Mouse (Mus musculus) neural tube, embryonic 15.5 days (tissue): ENCODE data around the gene Clp1. TPM values are rescaled to one million over a fixed set of nuclear protein-coding genes. Genes with fewer than 3 reads are reported as not detected.

Source experiments
- ATAC-seq: fragments of 200-750 bp; cut with Nextera tagmentation; 2 replicates; pipeline ENCODE4 v1.8.0; 2017; ENCODE audit warnings: mild to moderate bottlenecking, moderate TSS enrichment, moderate library complexity; ENCODE audit not compliant: low FRiP score
- H3K27ac ChIP-seq: fragments of 300-500 bp; sonication (generic); replicated peaks from 2 replicates; pipeline ENCODE4 v1.5.1; 2015; ENCODE audit warnings: mild to moderate bottlenecking, inconsistent platforms
- H3K27me3 ChIP-seq: fragments of 300-500 bp; sonication (generic); replicated peaks from 2 replicates; pipeline ENCODE4 v1.6.1; 2015; ENCODE audit warnings: inconsistent platforms
- H3K36me3 ChIP-seq: fragments of 300-500 bp; sonication (generic); 2 replicates; pipeline ENCODE4 v1.6.1; 2015; ENCODE audit warnings: inconsistent platforms
- H3K4me1 ChIP-seq: fragments of 300-500 bp; sonication (generic); 2 replicates; pipeline ENCODE4 v1.6.1; 2015; ENCODE audit warnings: inconsistent platforms
- H3K4me2 ChIP-seq: fragments of 300-500 bp; sonication (generic); 2 replicates; pipeline ENCODE4 v1.6.1; 2015; ENCODE audit warnings: inconsistent platforms, mild to moderate bottlenecking, moderate library complexity
- H3K4me3 ChIP-seq: fragments of 300-500 bp; sonication (generic); replicated peaks from 2 replicates; pipeline ENCODE4 v1.5.1; 2015; ENCODE audit warnings: mild to moderate bottlenecking, inconsistent platforms
- H3K9ac ChIP-seq: fragments of 300-500 bp; sonication (generic); replicated peaks from 2 replicates; pipeline ENCODE4 v1.6.1; 2015; ENCODE audit warnings: mild to moderate bottlenecking, inconsistent platforms
- H3K9me3 ChIP-seq: fragments of 300-500 bp; sonication (generic); replicated peaks from 2 replicates; pipeline ENCODE4 v1.6.1; 2016; ENCODE audit warnings: inconsistent platforms
- WGBS: fragments of 180-500 bp; shearing (Covaris S2); methylation state at CpG from one replicate; pipeline ENCODE4 v1.1.7; 2015; ENCODE audit warnings: mixed read lengths; 5-methylcytosine and 5-hydroxymethylcytosine counted together
- polyA plus RNA-seq: library from polyadenylated mRNA; unstranded; fragments of >200 nt; fragmentation: Nextera tagmentation; extraction: Ambion mirVana; gene quantifications from 2 replicates; pipeline ENCODE4 v1.2.1, GENCODE M21; 2015

The Clp1 gene
- polyA plus RNA-seq, 1 experiment from 2014 or later = 19.7 TPM

- peak; percentile 24; the same call in 1 of the 2 replicates for ATAC-seq
- Histone ChIP-seq H3K9me3 (no peaks in the 10 kb centered on the region), H3K36me3 (no peaks in the 10 kb centered on the region), H3K4me3 (no peak overlapping the region), H3K9ac (no peak overlapping the region), H3K4me1 (no peaks in the 10 kb centered on the region), H3K27ac (no peak overlapping the region), H3K27me3 (no peaks in the 10 kb centered on the region), H3K4me2 (no peak overlapping the region)
- WGBS = 0% methylated on average over 2 of the region's 2 CpGs
Measured at GRCm38 (mm10) chr2:84758542-84759127, 31.5 kb upstream of the Clp1 start.

GRCm38 (mm10) chr2:84757026-84757682 is 30.0 kb upstream of the Clp1 start:
- no peak for ATAC-seq

DNA sequence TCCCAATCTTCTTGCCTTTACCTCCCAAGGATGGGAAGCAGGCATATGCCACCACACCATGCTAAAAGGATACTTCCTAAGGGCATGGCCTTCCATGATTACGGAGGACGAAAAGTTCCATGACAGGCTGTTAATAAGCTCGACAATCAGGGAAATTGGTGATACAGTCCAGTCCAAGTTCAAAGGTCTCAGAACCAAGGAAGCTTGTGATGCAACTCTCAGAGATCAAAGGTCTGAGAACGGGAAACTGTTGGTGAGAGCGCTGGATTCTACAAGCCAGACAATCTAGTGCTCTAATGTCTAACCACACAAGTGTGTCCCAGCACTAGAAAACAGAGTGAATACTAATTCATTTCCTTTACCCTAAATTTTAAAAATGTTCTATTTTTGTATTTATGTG is 29.1 kb upstream of the Clp1 start:
- 88% methylated on average over 5 of the region's 5 CpGs for WGBS
- Histone ChIP-seq H3K4me2 (no peak overlapping the region), H3K9me3 (no peaks in the 10 kb centered on the region), H3K27me3 (no peaks in the 10 kb centered on the region), H3K9ac (no peak overlapping the region), H3K4me1 (no peaks in the 10 kb centered on the region), H3K4me3 (no peak overlapping the region), H3K36me3 (no peaks in the 10 kb centered on the region), H3K27ac (no peak overlapping the region)
- no peak for ATAC-seq

More at GRCm38 (mm10) chr2:84757026-84757682, 30.0 kb upstream of the Clp1 start:
- H3K4me2 ChIP-seq = no peak overlapping the region
- H3K36me3 ChIP-seq = no peaks in the 10 kb centered on the region
- H3K9ac ChIP-seq = no peak overlapping the region
- no peaks in the 10 kb centered on the region for H3K27me3 ChIP-seq
- no peak overlapping the region for H3K27ac ChIP-seq
- no peaks in the 10 kb centered on the region for H3K4me1 ChIP-seq
- WGBS = 60% methylated on average over 7 of the region's 7 CpGs
- H3K4me3 ChIP-seq = no peak overlapping the region
- H3K9me3 ChIP-seq = no peaks in the 10 kb centered on the region

GRCm38 (mm10) chr2:84750115-84750514 is 23.0 kb upstream of the Clp1 start:
- Histone ChIP-seq H3K27ac (no peak overlapping the region), H3K36me3 (no peaks in the 10 kb centered on the region), H3K4me3 (no peak overlapping the region), H3K4me2 (no peak overlapping the region), H3K4me1 (no peaks in the 10 kb centered on the region), H3K9ac (no peak overlapping the region), H3K27me3 (no peaks in the 10 kb centered on the region), H3K9me3 (no peaks in the 10 kb centered on the region)
- WGBS = 53% methylated on average over 6 of the region's 6 CpGs
- ATAC-seq = no peak

GRCm38 (mm10) chr2:84744126-84744525 is 17.0 kb upstream of the Clp1 start:
- Histone ChIP-seq H3K4me3 (peak overlapping the region; percentile 90), H3K9me3 (no peaks in the 10 kb centered on the region), H3K27ac (peak overlapping the region; percentile 98), H3K4me1 (peaks cover 43% of the 10 kb centered on the region), H3K36me3 (no peaks in the 10 kb centered on the region), H3K4me2 (peak overlapping the region; percentile 88), H3K27me3 (no peaks in the 10 kb centered on the region), H3K9ac (peak overlapping the region; percentile 97)
- peak; percentile 18 for ATAC-seq
- WGBS = 3% methylated on average over 10 of the region's 10 CpGs

GRCm38 (mm10) chr2:84743561-84743960 is 16.4 kb upstream of the Clp1 start, which contains the start of gene Gm19426:
TSS of gene Gm19426 (minus strand) at chr2:84743655.
- Histone ChIP-seq H3K4me1 (peaks cover 49% of the 10 kb centered on the region), H3K9ac (peak within 1 kb of the TSS; percentile 97), H3K36me3 (no peaks in the 10 kb centered on the region), H3K27me3 (no peaks in the 10 kb centered on the region), H3K27ac (peak within 1 kb of the TSS; percentile 98), H3K4me2 (peak within 1 kb of the TSS; percentile 88), H3K9me3 (no peaks in the 10 kb centered on the region), H3K4me3 (peak within 1 kb of the TSS; percentile 90)
- ATAC-seq = peak; percentile 94
- under 1% methylated on average over 25 of the region's 25 CpGs for WGBS

DNA sequence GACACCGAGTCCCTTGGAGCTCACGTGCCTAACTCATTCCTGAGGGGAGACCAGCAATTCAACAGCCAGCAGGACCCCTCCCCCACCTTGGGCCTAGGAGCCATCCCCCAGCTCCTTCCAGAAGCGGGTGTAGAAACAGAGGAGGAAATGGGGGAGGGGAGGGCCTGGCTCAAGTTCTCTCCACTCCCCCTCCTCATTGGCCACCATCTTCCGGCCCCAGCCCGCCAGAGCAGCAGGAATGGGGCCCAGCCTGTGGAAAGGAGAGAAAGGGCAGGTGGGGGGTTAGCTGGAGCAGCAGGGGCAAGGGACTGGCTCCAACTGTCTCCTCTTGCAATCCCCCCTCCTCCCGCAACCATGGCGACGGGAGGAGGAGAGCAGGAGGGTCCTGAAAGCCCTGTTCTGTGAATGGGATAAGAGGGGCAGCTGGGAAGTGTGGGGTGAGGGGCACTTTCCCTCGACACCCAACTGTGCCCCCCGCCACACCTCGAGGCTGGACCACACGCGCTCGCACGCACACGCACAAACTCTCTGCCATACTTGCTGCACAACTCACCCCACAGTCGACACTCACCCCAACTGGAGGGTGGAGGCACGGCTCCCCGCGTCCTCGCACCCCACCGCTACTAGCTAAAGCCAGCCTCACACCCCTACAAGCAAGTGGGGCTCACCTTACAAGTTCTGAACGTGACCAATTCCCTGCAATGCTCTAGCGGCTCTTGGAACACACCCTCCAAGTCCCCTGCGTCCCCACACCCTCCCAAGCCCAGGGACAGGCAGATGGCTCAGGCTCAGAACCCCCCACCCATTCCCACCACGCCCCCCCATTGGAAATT is 15.5 kb upstream of the Clp1 start:
- under 1% methylated on average over 23 of the region's 26 CpGs for WGBS
- no peaks in the 10 kb centered on the region for H3K9me3 ChIP-seq
- H3K27me3 ChIP-seq = no peaks in the 10 kb centered on the region
- no peaks in the 10 kb centered on the region for H3K36me3 ChIP-seq
- peak overlapping the region; percentile 88 for H3K4me2 ChIP-seq
- peak overlapping the region; percentile 90 for H3K4me3 ChIP-seq
- peak overlapping the region; percentile 98 for H3K27ac ChIP-seq
- peak overlapping the region; percentile 97 for H3K9ac ChIP-seq
- ATAC-seq = peak; percentile 60
- H3K4me1 ChIP-seq = peaks cover 58% of the 10 kb centered on the region

GRCm38 (mm10) chr2:84741841-84742450 is 14.8 kb upstream of the Clp1 start:
- H3K9me3 ChIP-seq = no peaks in the 10 kb centered on the region
- ATAC-seq = peak; percentile 0; the same call in 1 of the 2 replicates
- H3K4me1 ChIP-seq = peaks cover 65% of the 10 kb centered on the region
- peak overlapping the region; percentile 98 for H3K27ac ChIP-seq
- H3K36me3 ChIP-seq = no peaks in the 10 kb centered on the region
- H3K4me2 ChIP-seq = peak overlapping the region; percentile 88
- H3K9ac ChIP-seq = peak overlapping the region; percentile 97
- no peaks in the 10 kb centered on the region for H3K27me3 ChIP-seq
- peak overlapping the region; percentile 90 for H3K4me3 ChIP-seq
- 1% methylated on average over 5 of the region's 5 CpGs for WGBS

GRCm38 (mm10) chr2:84740608-84741333 is 13.6 kb upstream of the Clp1 start:
- Histone ChIP-seq H3K4me2 (peak overlapping the region; percentile 88), H3K4me3 (no peak overlapping the region), H3K9me3 (no peaks in the 10 kb centered on the region), H3K36me3 (no peaks in the 10 kb centered on the region), H3K4me1 (peaks cover 77% of the 10 kb centered on the region), H3K9ac (no peak overlapping the region), H3K27ac (0 out of 2 replicates have a peak overlapping the region, but pooled peaks have one; percentile 10), H3K27me3 (no peaks in the 10 kb centered on the region)
- WGBS = 72% methylated on average over 15 of the region's 15 CpGs
- no peak for ATAC-seq

DNA sequence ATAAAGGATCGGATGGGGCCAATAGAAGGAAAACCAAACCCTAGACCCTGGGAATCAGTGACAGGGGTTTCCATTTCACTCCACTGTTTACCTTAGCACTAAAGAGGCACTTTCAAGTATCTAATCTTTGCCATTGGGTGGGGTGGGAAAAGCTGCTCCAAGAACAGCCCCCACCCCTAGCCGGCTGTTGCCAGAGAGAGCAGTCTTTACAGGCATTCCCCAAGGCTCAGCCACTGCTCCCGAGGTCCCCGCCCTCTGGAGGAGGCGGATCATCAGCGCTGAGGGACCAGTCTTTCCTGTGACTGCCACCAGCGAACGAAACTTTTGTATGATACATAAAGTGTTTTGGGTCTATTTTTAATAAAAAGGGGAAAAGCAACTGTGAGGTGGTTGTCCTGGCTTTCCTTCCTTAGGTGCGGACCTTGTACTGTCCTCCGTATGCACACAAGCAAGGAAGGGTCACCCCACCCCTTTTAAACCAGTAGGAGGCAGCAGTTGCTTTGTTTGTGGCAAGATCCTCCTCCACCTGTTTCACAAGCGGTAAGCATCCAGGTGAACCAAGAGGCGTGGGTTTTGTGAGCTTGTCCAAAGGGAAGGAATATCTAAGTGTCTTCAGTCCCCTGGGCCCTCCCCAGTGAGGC is 11.2 kb upstream of the Clp1 start:
- no peak overlapping the region for H3K4me3 ChIP-seq
- no peak for ATAC-seq
- WGBS = 5% methylated on average over 12 of the region's 12 CpGs
- H3K4me2 ChIP-seq = peak overlapping the region; percentile 79
- 0 out of 2 replicates have a peak overlapping the region, but pooled peaks have one; percentile 33 for H3K27ac ChIP-seq
- H3K9me3 ChIP-seq = no peaks in the 10 kb centered on the region
- no peaks in the 10 kb centered on the region for H3K27me3 ChIP-seq
- no peaks in the 10 kb centered on the region for H3K36me3 ChIP-seq
- H3K9ac ChIP-seq = 0 out of 2 replicates have a peak overlapping the region, but pooled peaks have one; percentile 4
- H3K4me1 ChIP-seq = peaks cover 93% of the 10 kb centered on the region
